Mouse (Mus musculus): ENCODE data around the gene Aldoart2. TPM values are rescaled to one million over a fixed set of nuclear protein-coding genes. Genes with fewer than 3 reads are reported as not detected.

Aldoart2 gene
- polyA plus RNA-seq (2017; shearing (Covaris generic)) = not detected

GRCm38 (mm10) chr12:55565206-55565605 lies at the start of gene Aldoart2:
TSS of gene Aldoart2 (plus strand) at chr12:55565239.

DNA sequence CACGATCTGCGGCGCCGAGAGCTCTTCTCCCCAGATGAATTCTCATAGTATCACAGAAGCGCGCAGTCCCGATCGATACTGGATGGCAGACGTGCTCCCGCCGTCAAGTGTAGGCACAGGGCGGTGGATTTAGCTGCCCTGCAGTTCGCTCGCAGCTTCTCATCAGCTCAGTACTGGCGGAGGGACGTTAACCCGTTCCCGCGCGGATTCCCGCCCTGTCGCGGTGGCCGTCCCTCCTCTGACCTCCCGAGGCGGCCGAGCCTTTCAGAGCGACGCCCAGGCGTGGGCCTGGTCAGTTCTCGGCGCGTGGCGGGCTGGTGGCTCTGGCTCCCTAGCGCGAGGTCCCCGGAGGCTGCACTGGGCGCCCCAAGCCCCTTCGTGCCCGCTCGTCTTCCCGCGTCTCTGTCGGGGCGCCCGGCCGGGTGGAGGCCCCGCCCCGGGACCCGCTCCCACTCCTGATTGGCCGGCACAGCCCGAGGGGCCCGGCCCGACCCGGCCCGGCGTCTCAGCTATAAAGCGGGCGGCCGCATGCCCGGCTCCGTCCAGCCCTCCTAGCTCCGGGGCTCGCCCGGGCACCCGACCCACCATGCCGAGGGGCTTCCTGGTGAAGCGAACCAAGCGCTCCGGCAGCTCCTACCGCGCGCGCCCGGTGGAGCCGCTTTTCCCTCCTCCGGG lies 34.0 kb downstream of the Aldoart2 start, which contains the start of gene Insm2:
TSS of gene Insm2 (plus strand) at position 541 of the 675 bp plus-strand sequence.

Other genes with a start within 250 kb of the Aldoart2 start
- gene Psma6, start 181.0 kb upstream of the Aldoart2 start, polyA plus RNA-seq (2017; shearing (Covaris generic)) = 315 TPM
- gene Nfkbia, start 72.6 kb upstream of the Aldoart2 start, polyA plus RNA-seq (2017; shearing (Covaris generic)) = 799 TPM
- not detected for gene Insm2, start 34.2 kb downstream of the Aldoart2 start, polyA plus RNA-seq (2017; shearing (Covaris generic))

All from activated CD4-positive, CD25-positive, alpha-beta regulatory T cell, adult 9 weeks (primary cell).